Mouse (Mus musculus) skeletal muscle tissue, adult 2 months (tissue): ENCODE measurements around the gene Pxdc1.

Source experiments
- DNase-seq: peaks from one replicate; pipeline ENCODE4 v3.0.0-alpha.2; 2012; ENCODE audit warnings: low read depth, low spot score

The Pxdc1 gene

GRCm38 (mm10) chr13:34651474-34651991, 1.8 kb downstream of the Pxdc1 start:
- peak; percentile 21 for DNase-seq

GRCm38 (mm10) chr13:34650953-34651352, 2.3 kb downstream of the Pxdc1 start:
- DNase-seq: peak; percentile 64

- no peak for DNase-seq
Observed at GRCm38 (mm10) chr13:34650371-34650770, 2.9 kb downstream of the Pxdc1 start.

GRCm38 (mm10) chr13:34647751-34648150, 5.5 kb downstream of the Pxdc1 start:
- DNase-seq: no peak

GRCm38 (mm10) chr13:34647221-34647620, 6.1 kb downstream of the Pxdc1 start:
- no peak for DNase-seq

GRCm38 (mm10) chr13:34646240-34646750, 7.0 kb downstream of the Pxdc1 start:
- DNase-seq: no peak

GRCm38 (mm10) chr13:34645519-34645918, 7.8 kb downstream of the Pxdc1 start:
- no peak for DNase-seq

GRCm38 (mm10) chr13:34644401-34644800, 8.9 kb downstream of the Pxdc1 start:
- DNase-seq: no peak

GRCm38 (mm10) chr13:34643926-34644325, 9.4 kb downstream of the Pxdc1 start:
- no peak for DNase-seq

- DNase-seq: peak; percentile 42
Observed at GRCm38 (mm10) chr13:34642941-34643875, 10.1 kb downstream of the Pxdc1 start.

GRCm38 (mm10) chr13:34641066-34641465, 12.2 kb downstream of the Pxdc1 start:
- DNase-seq: no peak

GRCm38 (mm10) chr13:34635978-34636377, 17.3 kb downstream of the Pxdc1 start:
- DNase-seq: peak; percentile 27

GRCm38 (mm10) chr13:34630319-34630718, 23.0 kb downstream of the Pxdc1 start:
- DNase-seq: no peak

- DNase-seq: no peak
Observed at GRCm38 (mm10) chr13:34629741-34630140, 23.5 kb downstream of the Pxdc1 start.

GRCm38 (mm10) chr13:34627446-34627845, 25.8 kb downstream of the Pxdc1 start:
- no peak for DNase-seq

- no peak for DNase-seq
Observed at GRCm38 (mm10) chr13:34624414-34624813, 28.9 kb downstream of the Pxdc1 start.

GRCm38 (mm10) chr13:34612402-34612801, 40.9 kb downstream of the Pxdc1 start:
- no peak for DNase-seq

- DNase-seq: no peak
Observed at GRCm38 (mm10) chr13:34609711-34610110, 43.6 kb downstream of the Pxdc1 start.

GRCm38 (mm10) chr13:34607079-34607478, 46.2 kb downstream of the Pxdc1 start:
- no peak for DNase-seq

GRCm38 (mm10) chr13:34605884-34606283, 47.4 kb downstream of the Pxdc1 start:
- DNase-seq: no peak

GRCm38 (mm10) chr13:34605206-34605605, 48.1 kb downstream of the Pxdc1 start:
- no peak for DNase-seq

- no peak for DNase-seq
Observed at GRCm38 (mm10) chr13:34604406-34604805, 48.9 kb downstream of the Pxdc1 start.

GRCm38 (mm10) chr13:34602757-34603156, 50.5 kb downstream of the Pxdc1 start:
- no peak for DNase-seq
